Mouse (Mus musculus) gastrocnemius, adult 2 months (tissue): ENCODE measurements around the gene Rbms3. TPM values are rescaled to one million over a fixed set of nuclear protein-coding genes. Genes with fewer than 3 reads are reported as not detected.

Experiments
- DNase-seq: peaks from one replicate; pipeline ENCODE4 v3.0.0; 2022
- H3K27ac ChIP-seq: fragments of 200-600 bp; 2 replicates; pipeline ENCODE4 v1.8.1; 2022; ENCODE audit warnings: mild to moderate bottlenecking
- H3K4me3 ChIP-seq: fragments of 200-600 bp; 2 replicates; pipeline ENCODE4 v1.8.1; 2022; ENCODE audit warnings: mild to moderate bottlenecking, moderate library complexity
- CTCF ChIP-seq: fragments of 200-600 bp; IDR thresholded peaks from 2 replicates; pipeline ENCODE4 v1.8.1; 2022; ENCODE audit warnings: antibody characterized with exemption, mild to moderate bottlenecking, moderate library complexity
- intact Hi-C: fragments of 180-260 bp; cut with DNase I; formaldehyde crosslinking; loops from one replicate; pipeline ENCODE4 v1.15.1; 2025
- total RNA-seq, 2 experiments: library from RNA; stranded (reverse); gene quantifications; 2 replicates each; pipeline ENCODE4 v1.2.3; 2021

Rbms3 gene
- total RNA-seq, 2 experiments from 2014 or later: 5.8 to 8.1 TPM

GRCm38 (mm10) chr9:116557781-116558180 is 1071.9 kb downstream of the Rbms3 start:
- DNase-seq: no peak
- intact Hi-C loops: no loop called here
- Histone ChIP-seq H3K4me3 (no peak overlapping the region), H3K27ac (no peak overlapping the region)
- TF ChIP-seq CTCF: no peak

- no peak for DNase-seq
- intact Hi-C loops: no loop called here
- no peak for TF ChIP-seq CTCF
- Histone ChIP-seq H3K27ac (no peak overlapping the region), H3K4me3 (no peak overlapping the region)
These were observed 1073.1 kb downstream of the Rbms3 start for GRCm38 (mm10) chr9:116556641-116557040.

DNA sequence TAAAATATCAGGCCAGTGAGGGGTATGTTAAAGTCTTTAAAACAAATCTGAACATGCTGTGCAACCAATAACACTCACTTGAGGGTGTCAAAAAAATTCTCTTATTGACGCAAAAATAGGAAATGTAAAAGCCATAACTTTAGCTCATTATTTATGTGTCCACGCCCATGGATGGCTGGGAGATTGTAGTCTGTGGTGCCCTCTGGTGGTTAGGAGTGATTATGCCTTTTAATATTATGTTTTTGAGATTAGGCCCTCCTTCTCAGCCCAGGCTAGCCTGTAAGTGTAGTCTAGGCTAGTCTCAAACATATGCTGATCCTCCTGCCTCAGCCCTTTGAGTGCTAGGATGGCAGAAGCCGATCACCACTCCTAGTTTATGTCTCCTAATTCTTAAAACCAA is 1076.5 kb downstream of the Rbms3 start:
- intact Hi-C loops: loop anchor here (2.0 kb wide), 1 partner anchor 126 kb away; no protein-coding TSS in a partner anchor
- DNase-seq: no peak

DNA sequence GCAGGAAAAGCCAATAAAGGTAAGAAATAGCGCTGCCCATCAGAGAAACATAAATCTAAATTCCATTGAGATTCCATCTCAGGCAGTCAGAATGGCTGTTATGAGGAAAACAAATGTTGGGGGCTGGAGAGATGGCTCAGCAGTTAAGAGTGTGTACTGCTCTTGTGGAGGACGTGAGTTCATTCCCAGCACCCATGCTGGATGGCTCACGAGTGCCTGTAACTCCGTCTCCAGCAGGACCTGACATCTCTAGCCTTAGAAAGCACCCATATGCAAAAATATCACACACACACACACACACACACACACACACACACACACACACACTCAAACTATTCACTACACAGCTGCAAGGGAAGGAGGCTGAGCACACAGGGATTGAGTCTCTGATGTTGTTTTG is 1083.6 kb downstream of the Rbms3 start:
- H3K4me3 ChIP-seq: no peak overlapping the region
- no peak for DNase-seq
- H3K27ac ChIP-seq: no peak overlapping the region
- no peak for TF ChIP-seq CTCF
- intact Hi-C loops: no loop called here

More for the DNA sequence above, 1076.5 kb downstream of the Rbms3 start:
- TF ChIP-seq CTCF: peak; percentile 73
- no peak overlapping the region for H3K27ac ChIP-seq
- no peak overlapping the region for H3K4me3 ChIP-seq

- intact Hi-C loops: no loop called here
- Histone ChIP-seq H3K4me3 (no peak overlapping the region), H3K27ac (no peak overlapping the region)
- TF ChIP-seq CTCF: no peak
- DNase-seq: no peak
These were observed 1086.9 kb downstream of the Rbms3 start for GRCm38 (mm10) chr9:116542793-116543192.

DNA sequence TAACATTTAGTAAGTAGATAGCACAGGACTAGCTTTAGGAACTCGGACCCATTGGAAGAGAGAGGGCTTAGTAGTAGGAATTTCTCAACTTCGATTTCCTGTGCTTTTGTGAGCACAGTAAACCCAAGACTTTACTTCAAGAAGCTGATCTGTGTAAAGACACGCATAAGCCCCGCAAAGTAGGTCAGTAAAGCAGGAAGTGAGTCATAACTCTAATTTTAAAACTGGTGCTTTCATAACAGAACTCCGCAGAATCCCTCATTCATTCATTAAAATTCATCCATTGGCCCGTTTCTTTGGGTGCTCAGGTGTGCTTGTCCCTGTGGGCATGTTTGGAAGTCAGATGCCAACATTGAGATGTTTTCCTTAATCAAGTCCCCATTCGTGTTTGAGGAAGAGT is 1087.7 kb downstream of the Rbms3 start:
- intact Hi-C loops: no loop called here
- Histone ChIP-seq H3K4me3 (no peak overlapping the region), H3K27ac (no peak overlapping the region)
- DNase-seq: no peak
- TF ChIP-seq CTCF: no peak

- Histone ChIP-seq H3K27ac (no peak overlapping the region), H3K4me3 (no peak overlapping the region)
- intact Hi-C loops: no loop called here
- peak; percentile 23; the same call in 1 of the 2 replicates for TF ChIP-seq CTCF
- DNase-seq: no peak
These were observed 1094.0 kb downstream of the Rbms3 start for GRCm38 (mm10) chr9:116535709-116536108.

DNA sequence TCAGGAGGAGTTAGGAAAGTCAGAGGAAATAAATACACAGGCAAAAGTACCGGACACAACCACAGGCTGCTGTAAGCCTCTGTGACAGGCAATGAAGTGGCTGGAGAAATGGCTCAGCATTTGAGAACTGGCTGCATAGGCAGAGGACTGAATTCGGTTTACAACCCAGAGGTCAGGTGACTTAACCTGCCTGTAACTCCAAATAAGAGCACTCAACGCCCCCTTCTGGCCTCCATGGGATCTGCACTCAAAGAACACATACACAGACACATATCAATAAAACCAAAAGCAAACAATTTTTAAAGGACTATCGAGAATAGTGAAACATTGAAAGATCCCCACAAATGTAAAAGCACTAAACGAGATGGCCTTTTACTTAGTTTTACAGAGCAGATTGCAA is 1096.3 kb downstream of the Rbms3 start:
- intact Hi-C loops: no loop called here
- Histone ChIP-seq H3K4me3 (no peak overlapping the region), H3K27ac (no peak overlapping the region)
- no peak for TF ChIP-seq CTCF
- DNase-seq: no peak

DNA sequence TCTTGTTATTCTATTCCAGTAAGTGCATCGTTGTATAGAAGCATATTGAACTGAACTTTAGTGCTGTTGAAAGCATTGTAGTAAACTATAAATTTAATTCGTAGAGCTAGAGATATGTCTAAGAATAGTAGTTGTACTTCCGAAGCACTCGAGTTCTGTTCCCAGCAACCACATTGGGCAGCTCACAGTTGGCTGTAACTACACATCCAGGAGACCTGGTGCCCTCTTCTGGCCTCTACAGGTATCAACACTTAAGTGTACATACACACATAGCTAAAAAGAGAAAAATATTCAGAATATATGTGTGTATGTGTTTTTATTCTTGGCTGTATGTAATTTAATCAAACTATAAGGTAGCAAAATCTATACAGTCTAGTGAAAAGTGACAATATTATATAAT is 1098.6 kb downstream of the Rbms3 start:
- DNase-seq: no peak
- no peak overlapping the region for H3K4me3 ChIP-seq
- intact Hi-C loops: no loop called here
- no peak overlapping the region for H3K27ac ChIP-seq
- no peak for TF ChIP-seq CTCF

DNA sequence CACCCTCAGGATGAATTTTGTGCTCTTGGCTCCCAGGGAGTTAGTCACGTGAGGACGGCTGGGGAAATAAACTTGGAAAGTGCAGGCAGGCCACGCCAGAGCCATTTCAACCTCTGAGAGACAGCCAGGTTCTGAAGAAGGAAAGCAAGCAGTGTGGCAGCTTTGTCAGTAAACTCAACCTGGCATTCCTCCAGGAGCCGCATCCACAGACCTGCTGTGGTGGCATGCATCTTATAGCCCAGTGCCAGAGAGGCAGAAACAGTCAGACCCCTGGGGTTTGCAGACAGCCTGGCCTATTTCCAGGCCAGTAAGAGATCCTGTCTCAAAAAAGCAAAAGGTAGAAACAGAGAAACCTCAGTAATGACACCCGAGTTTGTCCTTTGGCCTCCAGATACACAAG is 1105.3 kb downstream of the Rbms3 start:
- no peak for DNase-seq
- intact Hi-C loops: no loop called here
- no peak for TF ChIP-seq CTCF
- no peak overlapping the region for H3K4me3 ChIP-seq
- no peak overlapping the region for H3K27ac ChIP-seq
